Mouse (Mus musculus) cerebellum, adult 8-10 months (tissue): ENCODE measurements at regions not wholly inside any gene's neighbourhood (a gene's known extent, or its start where the extent isn't known, plus 50 kb on each side); places are given as distances from the start of the nearest gene placed in this dataset.
A peak's percentile ranks its signal among the peaks of the same experiment; 100 is the strongest.

Experiments
- DNase-seq: peaks from one replicate; pipeline ENCODE4 v3.0.0; 2022

DNA sequence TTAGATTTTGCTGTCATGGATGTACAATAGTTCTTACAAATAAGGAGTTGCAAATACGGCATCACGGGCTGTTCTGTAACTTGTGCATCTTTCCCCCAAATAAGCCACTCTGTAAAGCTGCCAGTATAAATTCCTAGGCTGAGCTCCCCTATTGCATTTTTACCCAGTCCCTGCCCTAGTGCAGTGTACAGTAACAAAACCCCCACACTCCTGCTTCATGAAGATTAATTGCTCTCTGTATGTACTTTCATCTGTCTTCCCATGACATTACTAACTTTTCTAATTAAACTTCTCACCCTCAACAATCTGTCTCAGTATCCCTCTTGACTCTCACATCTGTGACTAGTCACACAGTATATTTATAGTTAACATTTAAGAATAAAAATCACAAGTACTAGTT is 73.4 kb downstream of the Tm4sf1 start:
- no peak for DNase-seq

DNA sequence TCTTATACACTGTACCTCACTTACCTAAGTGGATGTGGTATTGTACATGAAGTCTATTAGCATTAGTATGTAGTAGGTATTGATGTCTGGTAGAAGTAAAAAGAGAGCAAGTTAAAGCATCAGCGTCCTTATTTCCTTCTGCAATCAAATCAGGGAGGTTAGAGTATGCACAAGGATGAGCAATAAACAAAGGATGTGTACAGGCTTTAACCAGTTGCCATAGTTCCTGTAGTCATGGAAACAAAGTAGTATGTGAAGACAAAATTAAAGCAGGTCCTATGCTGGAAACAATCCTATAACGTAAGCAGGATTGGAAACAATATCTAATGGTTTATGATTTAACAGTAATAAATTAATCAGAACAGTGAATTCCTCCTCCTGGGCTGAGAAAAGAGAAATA is 78.0 kb downstream of the Tm4sf1 start:
- DNase-seq: no peak

DNA sequence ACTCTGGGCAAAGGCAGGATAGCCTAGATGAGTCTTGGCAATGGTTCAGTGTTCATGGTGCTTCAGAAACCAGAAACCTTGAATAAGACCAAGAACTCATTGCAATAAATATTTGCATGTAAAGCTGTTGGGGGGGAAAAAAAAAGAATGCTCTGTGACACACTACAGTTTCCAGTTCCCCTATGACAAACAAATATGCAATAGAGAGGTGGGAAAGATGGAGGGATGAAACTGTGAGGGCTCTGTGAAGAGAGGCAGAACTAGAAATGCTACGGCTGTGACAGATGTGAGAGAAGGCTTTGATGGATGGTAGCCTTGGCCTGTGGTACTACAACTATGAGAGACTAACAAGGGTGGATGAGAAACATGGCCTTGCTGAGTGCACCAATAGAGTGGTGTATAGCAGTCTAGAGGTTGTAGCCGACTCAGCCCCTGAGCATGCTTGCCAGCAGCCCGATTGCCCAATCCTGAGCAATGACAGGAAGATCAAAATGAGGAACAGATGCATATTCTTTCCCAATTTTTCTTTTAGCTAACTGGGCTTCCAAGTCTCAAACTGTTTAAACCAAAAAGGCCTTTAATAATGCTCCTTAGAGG is 79.4 kb downstream of the Tm4sf1 start:
- DNase-seq: no peak

DNA sequence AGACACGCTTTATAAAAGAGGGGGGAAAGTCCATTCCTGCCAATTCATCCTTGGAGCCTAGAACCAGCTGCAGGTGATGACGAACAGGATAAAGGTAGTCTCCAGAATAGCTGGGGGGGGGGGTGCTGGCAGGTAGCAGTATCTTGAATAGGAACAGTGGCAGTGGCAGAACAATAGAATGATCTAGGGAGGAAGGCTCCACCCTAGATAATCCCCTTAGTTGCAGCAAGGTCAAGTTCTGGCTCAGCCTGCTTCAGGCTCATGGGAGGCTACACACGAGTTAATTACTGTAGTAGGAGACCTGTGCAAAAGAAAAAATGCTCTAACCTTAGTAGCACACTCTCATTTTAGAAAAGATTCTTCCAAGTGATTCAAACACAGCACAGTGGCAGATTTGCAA is 83.4 kb downstream of the Tm4sf1 start:
- DNase-seq: no peak

DNA sequence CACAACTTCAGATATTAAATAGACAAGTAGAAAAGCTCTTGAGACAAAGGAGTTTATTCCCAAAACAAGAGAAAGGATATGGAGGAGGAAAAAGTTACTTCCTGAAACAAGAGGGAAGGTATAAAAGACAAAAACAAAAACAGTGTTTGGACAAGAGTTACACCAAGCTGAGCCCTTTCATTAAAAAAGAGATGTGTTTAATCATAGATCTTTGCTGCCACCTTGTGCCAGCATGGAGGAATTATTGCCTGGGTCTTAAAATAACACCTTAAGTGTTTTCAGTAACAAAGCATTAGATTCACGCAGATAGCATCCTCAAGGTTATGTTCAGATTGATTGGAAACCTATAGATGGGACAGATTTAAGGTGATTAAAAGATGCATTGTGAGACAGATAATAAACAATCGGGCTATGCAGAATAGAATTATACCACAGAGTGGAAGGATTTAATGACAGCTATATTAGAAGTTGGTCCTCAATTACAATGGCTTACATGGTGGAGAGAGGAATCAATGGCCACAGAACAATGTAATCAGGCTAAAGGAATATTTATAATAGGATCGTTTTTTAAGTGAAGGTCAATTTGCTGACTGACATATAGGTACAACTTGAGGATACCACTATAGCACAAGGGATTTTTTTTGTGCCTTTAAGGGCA is 97.6 kb downstream of the Tm4sf1 start:
- DNase-seq: peak; percentile 49

DNA sequence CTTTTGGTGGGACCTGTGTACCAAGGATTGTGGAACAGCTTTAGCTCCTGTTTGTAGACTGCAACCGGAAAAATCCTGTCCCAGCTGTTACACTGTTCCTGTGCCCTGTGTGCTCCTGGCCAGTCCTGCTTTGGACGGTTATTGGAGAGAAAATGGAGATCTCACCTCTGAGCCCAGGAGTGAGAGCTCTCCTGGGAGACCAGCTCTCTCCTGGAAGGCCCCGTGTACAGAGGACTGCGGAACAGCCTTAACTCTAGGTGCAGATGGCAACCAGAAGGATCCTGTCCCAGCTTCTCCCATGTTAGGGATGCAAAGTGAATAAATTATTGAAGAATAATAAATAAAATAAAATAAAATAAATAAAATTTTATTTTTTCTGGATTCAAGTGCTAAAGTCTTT is 98.4 kb downstream of the Tm4sf1 start:
- no peak for DNase-seq

DNA sequence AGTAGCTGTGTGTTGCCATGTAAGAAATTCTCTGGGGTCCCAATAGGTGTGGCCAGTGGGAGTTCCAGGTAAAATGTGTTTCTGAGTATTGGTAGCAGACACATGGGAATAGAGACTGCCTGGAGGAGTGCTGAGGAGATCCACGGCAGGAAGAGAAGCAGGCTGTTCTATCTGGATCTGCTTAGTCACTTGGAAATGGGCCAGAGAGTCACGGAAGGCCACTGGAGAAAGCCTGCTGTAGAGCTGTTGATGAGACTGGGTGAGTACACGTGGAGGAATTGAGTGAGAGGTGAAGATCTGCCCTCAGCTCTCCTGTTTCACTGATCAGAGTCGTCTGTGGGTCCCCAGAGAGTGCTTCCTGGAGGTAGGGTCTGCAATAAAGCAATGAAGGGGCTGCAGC is 120.2 kb downstream of the Tm4sf1 start:
- DNase-seq: no peak

DNA sequence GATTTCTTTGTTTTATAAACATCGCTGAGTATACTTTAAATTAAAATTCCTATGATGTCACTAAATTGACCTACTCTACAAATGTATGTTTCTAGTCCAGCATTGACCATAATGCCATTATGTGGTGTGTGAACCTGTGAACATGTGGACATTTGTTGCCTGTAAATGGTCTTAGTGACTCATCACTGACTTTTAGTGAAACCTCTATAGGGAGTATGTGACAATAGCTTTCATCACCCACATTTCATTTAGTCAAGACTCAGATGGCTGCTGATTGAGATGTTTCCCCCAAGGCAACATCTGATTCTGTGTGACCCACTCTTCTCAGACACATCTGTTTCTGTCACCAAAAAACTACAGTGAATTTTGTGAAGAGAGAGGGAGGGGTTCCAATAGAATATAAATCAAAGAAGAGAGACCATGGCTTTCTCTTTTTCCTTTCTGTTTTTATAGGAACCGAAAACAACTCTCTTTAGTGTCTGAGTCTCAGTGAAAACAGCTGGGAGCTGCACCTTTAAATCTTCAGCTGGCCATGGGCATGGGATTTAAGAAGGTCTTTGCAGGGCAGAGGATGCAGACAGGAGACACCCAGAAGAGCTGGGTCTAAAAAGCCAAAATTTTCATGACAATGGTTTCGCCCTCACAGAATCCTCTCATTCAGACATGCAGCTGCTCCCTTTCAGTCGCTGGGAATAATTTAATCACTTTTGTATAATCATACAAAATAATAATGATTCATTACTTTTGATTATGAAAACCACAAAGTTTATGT is 148.4 kb downstream of the Tm4sf1 start:
- DNase-seq: no peak

DNA sequence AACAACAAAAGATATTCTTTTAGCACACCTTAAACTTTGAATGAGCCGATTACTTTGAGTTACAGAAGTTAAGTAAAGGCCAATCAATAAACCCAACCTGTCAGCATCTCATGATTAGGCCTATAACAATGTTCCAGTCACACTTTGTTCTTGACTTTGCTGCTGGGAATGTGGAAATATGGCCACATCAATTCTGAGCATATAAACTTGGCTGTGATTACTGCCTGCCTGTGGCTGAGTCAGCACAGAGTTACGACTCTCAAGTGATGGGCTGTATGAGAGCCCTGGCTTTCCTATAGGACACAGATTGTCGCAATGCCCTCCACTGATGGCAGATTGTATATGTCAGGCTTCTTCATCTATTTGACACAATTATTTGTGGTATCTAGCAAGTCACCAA is 152.6 kb downstream of the Tm4sf1 start:
- no peak for DNase-seq

DNA sequence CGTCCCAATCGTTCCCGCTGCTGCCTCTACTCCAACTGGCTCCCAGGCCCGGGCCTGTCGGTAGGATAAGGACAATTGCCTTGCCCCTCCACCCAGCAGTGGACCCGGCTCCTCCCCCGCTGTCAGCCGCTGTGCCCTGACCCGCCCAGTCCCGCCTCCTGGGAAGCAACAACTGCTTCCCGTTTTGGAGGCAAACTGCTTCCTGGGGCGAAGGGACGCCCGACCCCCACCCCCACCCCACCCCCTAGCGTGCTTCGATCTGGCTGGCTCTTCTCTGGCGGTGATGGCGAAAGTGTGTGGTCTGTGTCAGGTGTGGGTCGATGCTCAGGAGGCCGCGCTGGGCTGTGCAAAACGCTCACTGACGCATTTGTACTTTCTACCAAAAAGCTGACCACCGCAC is 164.9 kb downstream of the Tm4sf1 start:
- no peak for DNase-seq

DNA sequence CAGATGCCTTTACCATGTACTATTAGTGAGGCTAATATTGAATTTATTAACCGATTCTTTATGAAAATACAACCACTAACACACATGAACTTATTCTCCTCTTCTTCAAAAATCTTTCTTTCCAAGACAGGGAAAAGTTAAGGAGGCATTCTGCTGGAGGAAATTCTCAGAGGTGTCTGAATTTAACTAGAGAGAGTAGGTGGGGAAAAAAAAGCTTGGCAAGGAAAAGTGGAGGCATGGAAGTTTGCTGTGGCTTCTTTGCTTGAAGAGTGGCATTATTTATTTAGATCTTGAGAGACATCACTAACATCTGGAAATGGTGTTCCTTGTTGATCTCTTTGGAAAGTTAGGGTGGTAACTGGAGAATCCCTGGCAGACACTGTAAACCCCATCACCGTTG is 173.2 kb downstream of the Tm4sf1 start:
- DNase-seq: no peak

DNA sequence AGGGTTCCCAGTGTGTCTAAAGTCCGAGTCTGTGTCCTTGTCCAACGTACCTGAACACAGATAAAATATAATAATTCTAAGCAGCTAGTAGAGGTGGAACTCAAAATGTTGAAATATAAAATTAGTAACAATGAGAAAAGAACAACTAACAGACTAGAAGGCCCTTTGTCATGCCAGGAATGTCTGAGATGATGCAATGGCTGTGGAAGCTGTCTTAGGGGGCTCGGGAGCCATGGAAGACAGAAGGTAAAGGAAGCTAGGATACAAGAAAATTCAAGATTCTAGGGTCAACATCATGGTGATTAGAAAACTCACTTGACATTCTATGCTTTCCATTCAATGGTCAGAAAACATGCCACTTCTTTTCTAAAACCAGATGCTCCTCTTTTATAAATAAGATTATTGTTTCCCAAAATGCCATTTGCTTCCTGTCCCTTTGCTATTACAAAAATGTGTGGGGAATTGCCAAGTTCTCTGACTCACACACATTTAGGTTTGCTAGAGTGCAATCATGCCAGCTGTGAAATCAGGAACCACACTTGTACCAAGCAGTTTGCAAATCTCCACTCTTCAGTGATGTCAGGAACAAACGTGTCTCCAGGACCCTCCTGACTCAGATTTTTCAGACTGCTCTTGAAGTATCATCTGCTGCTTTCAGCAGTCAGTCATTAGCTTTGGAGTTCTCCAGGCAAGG is 175.8 kb downstream of the Tm4sf1 start:
- DNase-seq: no peak

DNA sequence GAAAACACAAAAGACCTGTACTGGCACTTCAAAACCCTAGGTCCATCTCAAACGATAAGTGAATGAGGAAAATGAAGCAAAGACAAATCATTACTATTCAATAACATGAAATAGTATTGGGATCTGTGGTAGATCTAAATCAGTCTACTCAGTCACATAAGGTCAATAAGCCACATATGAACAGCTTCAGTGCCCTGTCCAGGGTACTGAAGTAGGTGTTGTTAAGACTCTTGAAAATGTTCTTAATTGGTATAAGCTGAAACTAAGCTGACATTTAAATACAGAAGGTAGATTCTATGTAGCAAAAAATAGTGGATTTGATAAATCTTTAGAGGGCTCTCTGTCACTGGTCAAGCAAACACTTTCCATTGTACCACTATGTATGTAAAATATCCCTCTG is 183.8 kb downstream of the Tm4sf1 start:
- DNase-seq: no peak

DNA sequence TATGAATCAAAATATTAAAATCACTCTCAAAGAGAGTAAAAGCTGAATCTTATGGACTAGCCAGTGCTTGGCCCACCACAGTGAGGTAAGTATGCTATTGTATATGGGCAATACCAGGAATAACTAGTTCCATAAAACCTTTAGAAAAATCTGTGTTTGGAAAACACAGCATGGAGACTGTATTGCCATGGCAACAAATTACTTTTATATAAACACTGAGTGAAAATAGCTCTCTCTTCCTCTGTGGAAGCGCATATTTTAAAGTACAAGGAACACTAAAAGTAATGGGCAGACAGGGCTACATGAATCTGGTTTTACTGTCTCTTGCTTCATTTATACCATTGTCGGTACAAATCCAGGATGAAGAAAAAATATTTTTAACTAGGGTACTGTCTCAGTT is 199.5 kb downstream of the Tm4sf1 start:
- DNase-seq: no peak

DNA sequence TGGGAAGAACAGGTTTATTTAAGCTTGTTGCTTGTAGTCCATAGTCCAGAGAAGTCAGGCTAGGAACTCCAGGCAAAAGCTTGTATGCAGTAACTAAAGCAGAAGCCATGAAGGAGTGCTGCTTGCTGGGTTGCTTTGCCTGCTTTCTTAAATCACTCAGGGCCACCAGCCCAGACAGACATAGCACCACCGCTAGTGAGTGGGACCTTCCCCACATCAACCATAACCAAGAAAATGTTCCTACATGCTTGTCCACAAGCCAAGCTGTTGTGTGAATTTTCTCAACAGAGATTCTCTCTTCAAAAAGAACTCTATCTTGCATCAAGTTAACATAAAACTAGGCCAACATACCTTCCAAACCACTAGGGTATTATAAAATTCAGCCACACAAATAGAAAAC is 201.3 kb downstream of the Tm4sf1 start:
- no peak for DNase-seq

DNA sequence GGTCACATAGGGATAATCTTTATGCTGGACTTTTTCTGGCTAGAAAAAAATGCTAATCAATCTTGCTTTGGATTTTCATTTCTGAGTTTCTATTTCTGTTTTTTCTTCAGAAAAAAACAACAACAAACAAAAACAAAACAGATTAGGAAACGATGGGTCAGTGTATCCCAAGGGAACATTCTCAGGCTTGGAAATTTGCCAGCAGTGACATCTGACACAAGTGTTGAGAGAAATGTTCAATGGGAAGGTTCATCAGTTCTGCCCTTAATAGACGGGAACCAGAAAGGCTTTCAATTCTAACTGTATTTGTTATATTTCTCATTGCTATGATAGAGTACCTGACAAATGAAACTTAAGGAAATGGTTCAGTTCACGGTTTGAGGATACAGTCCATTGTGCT is 206.9 kb downstream of the Tm4sf1 start:
- DNase-seq: no peak

DNA sequence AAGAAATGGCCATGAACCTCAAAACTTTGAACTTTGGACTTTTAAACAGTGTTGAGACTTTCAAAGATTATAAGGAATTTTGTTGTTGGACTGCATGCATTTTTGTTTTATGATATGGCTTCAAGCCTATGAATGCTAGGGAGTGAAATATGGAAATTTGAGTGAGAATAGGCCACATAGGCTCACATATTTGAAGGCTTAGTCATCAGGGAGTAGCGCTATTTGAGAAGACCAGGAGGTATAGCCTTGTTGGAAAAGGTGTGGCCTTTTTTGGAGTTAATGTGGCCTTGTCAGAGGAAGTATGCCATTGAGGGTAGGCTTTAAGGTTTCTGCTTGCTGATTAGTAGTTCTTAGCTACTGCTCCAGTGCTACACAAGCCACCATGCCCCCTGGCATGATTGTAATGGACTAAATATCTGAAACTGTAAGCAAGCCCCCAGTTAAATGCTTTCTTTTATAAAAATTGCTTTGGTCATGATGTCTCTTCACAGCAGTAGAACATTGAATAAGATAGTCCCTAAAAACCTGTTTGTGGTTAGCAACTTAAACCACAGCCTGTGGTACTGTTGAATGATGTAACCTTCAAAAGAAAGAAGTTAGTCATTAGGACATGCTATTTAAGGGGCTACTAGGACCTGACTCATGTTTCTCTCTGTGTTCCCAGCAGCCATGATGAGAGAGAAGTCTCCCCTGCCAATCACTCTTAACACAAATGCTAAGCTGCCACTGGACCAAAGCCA is 208.4 kb downstream of the Tm4sf1 start:
- DNase-seq: no peak

DNA sequence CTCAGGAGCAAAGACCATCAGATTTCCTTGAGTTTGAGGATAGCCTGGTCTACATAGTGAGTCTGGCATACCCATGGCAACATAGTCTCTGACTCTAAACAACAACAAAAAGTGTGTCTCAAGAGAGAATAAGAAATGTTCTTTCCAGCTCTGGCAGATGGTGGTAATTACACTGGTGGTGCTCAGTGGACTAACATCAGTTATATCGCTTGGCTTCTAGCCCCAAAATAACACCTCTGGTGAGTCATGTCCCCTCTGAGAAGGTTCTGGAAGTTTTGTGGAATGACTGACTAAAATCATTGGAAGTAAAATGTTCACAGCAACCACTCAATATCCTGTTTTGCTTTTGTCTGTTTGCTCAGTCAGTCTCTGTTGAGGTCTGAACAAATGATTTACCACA is 227.3 kb downstream of the Tm4sf1 start:
- no peak for DNase-seq

DNA sequence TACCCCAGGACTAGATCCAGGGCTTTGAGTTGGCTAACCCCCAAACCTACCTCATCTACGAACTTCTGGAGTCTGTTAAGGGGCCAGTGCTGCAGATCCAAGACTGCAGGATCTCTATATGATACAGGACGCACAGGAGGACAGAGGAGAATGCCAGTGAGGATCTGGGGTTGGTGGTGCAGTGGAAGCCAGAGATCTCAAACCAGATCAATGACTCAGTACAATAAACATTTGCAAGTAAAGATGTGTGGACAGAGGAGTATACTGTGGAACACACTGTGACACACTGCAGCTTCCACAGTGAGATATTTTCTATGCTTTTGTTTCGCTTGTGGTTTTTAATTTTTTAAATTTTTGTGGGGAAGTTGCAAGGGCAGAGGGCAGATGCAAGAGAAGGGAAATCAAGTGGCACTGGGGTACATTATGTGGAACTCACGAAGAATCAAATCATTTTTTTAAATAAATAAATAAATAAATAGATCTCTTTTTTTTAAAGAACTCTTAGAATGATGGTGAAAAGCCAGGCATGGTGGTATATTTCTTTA is 227.8 kb downstream of the Tm4sf1 start:
- DNase-seq: no peak

DNA sequence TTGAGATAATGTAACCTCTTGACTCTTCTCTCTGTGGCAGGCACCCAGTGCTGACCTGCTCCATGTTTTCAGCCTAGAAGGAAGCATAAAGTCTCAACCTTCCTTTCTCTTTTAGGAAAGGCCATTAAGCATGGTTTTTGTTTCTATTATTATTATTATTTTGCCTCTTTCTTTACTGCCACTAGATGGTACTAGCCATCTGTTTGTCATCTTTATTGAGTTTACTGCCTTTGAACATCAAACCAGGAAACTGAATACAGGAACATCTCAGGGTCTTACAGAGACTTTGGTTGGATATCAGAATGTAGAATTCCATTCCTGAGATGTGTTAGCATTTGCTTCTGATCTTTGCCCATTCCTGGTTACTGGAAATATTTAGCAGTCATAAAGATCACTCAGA is 268.8 kb downstream of the Tm4sf1 start:
- no peak for DNase-seq

DNA sequence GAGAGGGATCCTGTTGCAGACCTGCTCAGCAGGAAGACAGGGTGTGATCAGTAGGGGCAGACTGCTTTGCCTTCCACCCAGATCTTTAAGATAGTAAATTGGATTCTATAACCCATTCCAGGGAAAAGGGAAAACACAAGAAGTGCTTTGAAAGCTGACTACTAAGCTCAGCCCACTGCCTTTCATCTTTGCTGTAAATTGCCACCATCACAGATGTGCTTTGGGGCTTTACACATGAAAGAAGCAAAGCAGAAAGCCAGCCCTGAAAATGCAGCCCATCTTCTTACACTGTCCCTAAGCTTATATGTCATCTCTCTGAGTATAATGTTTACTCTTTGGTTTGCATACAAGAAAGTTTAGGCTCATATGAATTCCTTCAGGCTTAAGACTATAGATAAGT is 283.6 kb downstream of the Tm4sf1 start:
- DNase-seq: no peak

DNA sequence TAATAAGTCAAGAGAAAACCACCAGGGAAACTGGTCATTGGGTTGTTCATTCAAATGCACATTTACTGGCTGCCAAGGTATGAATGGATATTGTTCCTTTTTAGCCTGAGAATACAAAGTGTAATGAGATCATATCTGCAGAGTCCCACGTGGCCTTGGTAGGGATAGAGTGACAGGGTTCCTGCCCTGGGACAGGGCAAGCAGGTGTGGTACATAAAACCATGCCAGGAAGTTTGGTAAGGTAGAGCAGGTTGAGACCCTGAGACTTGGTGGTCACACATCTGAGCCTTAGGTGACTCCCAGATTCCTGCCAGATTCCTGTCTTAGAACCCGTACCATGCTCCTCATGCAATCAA is 320.5 kb downstream of the Tm4sf1 start:
- no peak for DNase-seq
